Mouse (Mus musculus): ENCODE measurements around the gene Kif14. TPM values are rescaled to one million over a fixed set of nuclear protein-coding genes. Genes with fewer than 3 reads are reported as not detected.
A peak's percentile ranks its signal among the peaks of the same experiment; 100 is the strongest.
"Not testable (repeated sequence)": the region's sequence is repeated elsewhere in the genome, so short reads cannot be mapped to it uniquely, and the experiment has no call there.

Gene Kif14
- polyA plus RNA-seq, 1 experiment = 0.25 TPM

DNA sequence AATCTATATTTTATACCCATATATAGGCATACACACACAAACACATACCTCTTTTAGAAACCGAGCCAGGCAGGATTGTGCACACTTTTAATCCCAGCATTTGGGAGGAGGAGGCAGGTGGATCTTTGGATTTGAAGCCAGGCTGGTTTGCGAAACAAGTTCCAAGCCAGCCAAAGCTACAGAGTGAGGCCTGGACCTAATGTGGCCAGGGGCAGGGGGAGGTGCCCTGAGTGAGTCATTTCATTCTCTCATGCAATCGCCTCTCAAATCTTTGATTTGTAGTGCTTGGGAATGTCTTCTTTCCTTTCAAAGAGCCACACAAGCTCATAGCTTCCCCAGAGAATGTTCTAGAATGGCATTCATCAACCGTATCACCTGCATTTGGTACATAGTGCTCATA, 3.3 kb downstream of the Kif14 start:
- WGBS = 91% methylated on average over 4 of the region's 4 CpGs
- H3K4me3 ChIP-seq (replicated peaks; ENCODE audit: extremely low read depth, low read depth, low read length) = no peak overlapping the region
- no peaks in the 10 kb centered on the region for H3K4me1 ChIP-seq (ENCODE audit: control insufficient read depth, insufficient read depth, low read length)
- no peak for TF ChIP-seq POLR2A (IDR thresholded peaks at IDR 0.05; ENCODE audit: borderline replicate concordance, extremely low read depth, low read depth, low read length)
- no peak for TF ChIP-seq CTCF (IDR thresholded peaks at IDR 0.05; ENCODE audit: insufficient read depth, low read length)
- no peak for DNase-seq

DNA sequence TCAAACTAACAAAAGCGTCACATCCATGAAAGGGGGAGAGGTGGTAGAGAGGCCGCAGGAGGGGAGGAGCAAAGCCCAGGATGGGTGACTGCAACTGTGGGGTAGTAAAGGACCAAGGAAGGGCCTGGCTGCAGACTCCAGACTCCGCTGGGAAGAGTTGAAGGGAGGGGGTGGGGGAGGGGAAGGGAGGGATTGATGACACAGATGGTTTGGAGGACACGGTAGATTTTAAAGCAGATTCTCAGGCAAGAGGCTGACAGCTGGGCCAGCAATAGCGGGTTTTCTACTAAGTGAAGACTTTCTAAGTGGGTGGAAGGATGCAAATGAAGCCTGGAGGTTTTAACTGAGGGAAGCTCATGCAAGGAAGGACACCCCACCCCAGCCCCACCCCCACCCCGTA, 4.3 kb downstream of the Kif14 start:
- TF ChIP-seq CTCF (IDR thresholded peaks at IDR 0.05; ENCODE audit: insufficient read depth, low read length) = no peak
- TF ChIP-seq POLR2A (IDR thresholded peaks at IDR 0.05; ENCODE audit: borderline replicate concordance, extremely low read depth, low read depth, low read length) = no peak
- H3K4me1 ChIP-seq (ENCODE audit: control insufficient read depth, insufficient read depth, low read length) = no peaks in the 10 kb centered on the region
- no peak for DNase-seq
- H3K4me3 ChIP-seq (replicated peaks; ENCODE audit: extremely low read depth, low read depth, low read length) = no peak overlapping the region
- WGBS = 49% methylated on average over 6 of the region's 6 CpGs

GRCm38 (mm10) chr1:136491681-136492080, 25.5 kb downstream of the Kif14 start:
- WGBS = 60% methylated on average over 5 of the region's 5 CpGs
- TF ChIP-seq CTCF (IDR thresholded peaks at IDR 0.05; ENCODE audit: insufficient read depth, low read length) (no peak), POLR2A (IDR thresholded peaks at IDR 0.05; ENCODE audit: borderline replicate concordance, extremely low read depth, low read depth, low read length) (no peak)
- peak; percentile 9 for DNase-seq
- H3K4me3 ChIP-seq (replicated peaks; ENCODE audit: extremely low read depth, low read depth, low read length) = no peak overlapping the region
- H3K4me1 ChIP-seq (ENCODE audit: control insufficient read depth, insufficient read depth, low read length) = peaks cover 2% of the 10 kb centered on the region; the same call in 1 of the 2 replicates

DNA sequence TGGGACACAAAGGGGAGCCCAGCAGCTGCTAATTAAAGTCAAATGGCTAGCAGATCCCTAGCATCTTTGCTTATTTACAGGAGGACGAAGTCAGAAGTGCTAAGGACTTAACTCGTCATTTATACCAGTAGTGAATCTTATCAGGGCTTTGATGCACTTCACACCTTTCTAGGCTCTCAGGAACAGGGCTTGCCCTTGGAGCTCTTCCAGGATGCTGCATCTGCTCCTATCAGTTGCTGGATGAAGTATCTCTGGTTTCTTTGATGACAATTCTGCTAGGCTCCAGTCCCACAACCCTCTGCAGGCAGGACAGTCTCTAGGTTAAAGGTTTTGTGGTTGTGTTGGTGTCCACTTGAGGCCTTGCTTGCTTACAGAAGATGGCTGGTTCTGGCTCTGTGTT, 26.1 kb downstream of the Kif14 start:
- 68% methylated on average over 2 of the region's 2 CpGs for WGBS
- H3K4me1 ChIP-seq (ENCODE audit: control insufficient read depth, insufficient read depth, low read length) = peaks cover 2% of the 10 kb centered on the region; the same call in 1 of the 2 replicates
- TF ChIP-seq POLR2A (IDR thresholded peaks at IDR 0.05; ENCODE audit: borderline replicate concordance, extremely low read depth, low read depth, low read length) = no peak
- no peak for TF ChIP-seq CTCF (IDR thresholded peaks at IDR 0.05; ENCODE audit: insufficient read depth, low read length)
- DNase-seq = no peak
- H3K4me3 ChIP-seq (replicated peaks; ENCODE audit: extremely low read depth, low read depth, low read length) = no peak overlapping the region

DNA sequence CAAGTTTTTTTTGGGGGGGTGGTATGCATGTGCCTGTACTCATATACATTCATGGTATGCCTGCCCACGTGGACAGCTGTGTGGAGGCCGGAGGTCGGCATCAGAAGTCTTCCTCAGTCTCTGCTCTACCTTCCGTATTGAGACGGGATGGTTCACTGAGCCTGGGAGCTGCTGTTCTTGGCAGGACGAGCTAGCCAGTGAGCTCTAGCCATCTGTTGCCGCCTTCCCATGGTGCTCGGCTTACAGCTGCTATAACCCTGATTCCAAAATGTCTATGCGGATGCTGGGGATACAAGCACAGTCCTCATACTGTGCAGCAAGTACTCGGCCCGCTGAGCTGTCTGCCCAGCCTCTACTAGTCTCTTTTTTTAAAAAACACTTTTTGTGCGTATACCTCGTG, 33.2 kb downstream of the Kif14 start:
- no peak for DNase-seq
- no peak for TF ChIP-seq POLR2A (IDR thresholded peaks at IDR 0.05; ENCODE audit: borderline replicate concordance, extremely low read depth, low read depth, low read length)
- no peak for TF ChIP-seq CTCF (IDR thresholded peaks at IDR 0.05; ENCODE audit: insufficient read depth, low read length)
- H3K4me3 ChIP-seq (replicated peaks; ENCODE audit: extremely low read depth, low read depth, low read length) = no peak overlapping the region
- H3K4me1 ChIP-seq (ENCODE audit: control insufficient read depth, insufficient read depth, low read length) = no peaks in the 10 kb centered on the region
- 91% methylated on average over 13 of the region's 13 CpGs for WGBS

DNA sequence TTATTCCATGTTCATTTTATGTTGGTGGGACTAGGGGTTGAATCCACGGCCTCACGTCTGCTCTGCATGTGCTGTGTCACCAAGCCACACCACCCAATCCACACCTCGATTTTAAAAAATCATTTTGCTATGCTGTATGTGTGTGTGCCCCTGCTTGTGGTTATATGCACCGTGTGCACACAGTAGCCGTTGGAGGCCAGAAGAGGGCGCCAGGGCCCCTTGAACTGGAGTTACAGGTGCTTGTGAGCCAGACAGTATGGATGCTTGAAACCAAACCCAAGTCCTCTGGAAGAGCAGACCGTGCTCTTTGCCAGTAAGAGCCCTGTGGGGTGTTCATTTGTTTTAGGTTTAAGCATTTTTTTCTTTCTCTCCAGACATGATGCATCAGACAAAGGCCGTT, 36.8 kb downstream of the Kif14 start:
- Histone ChIP-seq H3K4me3 (replicated peaks; ENCODE audit: extremely low read depth, low read depth, low read length) (no peak overlapping the region), H3K4me1 (ENCODE audit: control insufficient read depth, insufficient read depth, low read length) (no peaks in the 10 kb centered on the region)
- no peak for TF ChIP-seq CTCF (IDR thresholded peaks at IDR 0.05; ENCODE audit: insufficient read depth, low read length)
- no peak for TF ChIP-seq POLR2A (IDR thresholded peaks at IDR 0.05; ENCODE audit: borderline replicate concordance, extremely low read depth, low read depth, low read length)
- WGBS = 97% methylated on average over 8 of the region's 8 CpGs
- no peak for DNase-seq

GRCm38 (mm10) chr1:136506255-136506654, 40.1 kb downstream of the Kif14 start:
- 63% methylated on average over 10 of the region's 10 CpGs for WGBS
- not testable (repeated sequence) for DNase-seq

GRCm38 (mm10) chr1:136512317-136512716, 46.2 kb downstream of the Kif14 start:
- TF ChIP-seq CTCF (IDR thresholded peaks at IDR 0.05; ENCODE audit: insufficient read depth, low read length) (no peak), POLR2A (IDR thresholded peaks at IDR 0.05; ENCODE audit: borderline replicate concordance, extremely low read depth, low read depth, low read length) (no peak)
- 49% methylated on average over 6 of the region's 6 CpGs for WGBS
- DNase-seq = no peak
- Histone ChIP-seq H3K4me1 (ENCODE audit: control insufficient read depth, insufficient read depth, low read length) (no peaks in the 10 kb centered on the region), H3K4me3 (replicated peaks; ENCODE audit: extremely low read depth, low read depth, low read length) (no peak overlapping the region)

More at GRCm38 (mm10) chr1:136506255-136506654, 40.1 kb downstream of the Kif14 start:
- not testable (repeated sequence) for H3K4me1 ChIP-seq (ENCODE audit: control insufficient read depth, insufficient read depth, low read length); H3K4me3 ChIP-seq (replicated peaks; ENCODE audit: extremely low read depth, low read depth, low read length)

DNA sequence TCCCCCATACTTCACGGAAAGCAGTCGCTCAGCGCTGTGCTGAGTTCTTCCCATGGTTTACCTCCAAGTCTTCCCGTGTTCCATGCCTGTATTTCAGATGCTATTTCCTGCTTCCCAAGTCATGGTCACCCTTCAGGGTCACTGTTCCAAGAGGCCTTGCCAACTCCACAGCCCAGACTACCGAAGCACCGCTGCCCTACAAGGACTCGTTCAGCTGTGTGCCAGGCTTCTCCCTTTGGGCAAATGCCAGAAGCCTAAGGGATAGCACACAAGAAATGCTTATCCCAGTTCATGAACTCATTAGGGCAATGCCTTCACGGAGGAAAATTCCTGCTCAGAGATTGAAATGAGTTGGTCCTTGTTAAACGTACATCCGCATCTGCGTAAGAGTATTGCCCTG, 47.0 kb downstream of the Kif14 start:
- no peak overlapping the region for H3K4me3 ChIP-seq (replicated peaks; ENCODE audit: extremely low read depth, low read depth, low read length)
- DNase-seq = no peak

GRCm38 (mm10) chr1:136518699-136519356, 52.7 kb downstream of the Kif14 start:
- 58% methylated on average over 7 of the region's 7 CpGs for WGBS
- no peak for DNase-seq
- Histone ChIP-seq H3K4me3 (replicated peaks; ENCODE audit: extremely low read depth, low read depth, low read length) (no peak overlapping the region), H3K4me1 (ENCODE audit: control insufficient read depth, insufficient read depth, low read length) (no peaks in the 10 kb centered on the region)
- TF ChIP-seq POLR2A (IDR thresholded peaks at IDR 0.05; ENCODE audit: borderline replicate concordance, extremely low read depth, low read depth, low read length) (no peak), CTCF (IDR thresholded peaks at IDR 0.05; ENCODE audit: insufficient read depth, low read length) (no peak)

More for the DNA sequence above, 47.0 kb downstream of the Kif14 start:
- WGBS = 68% methylated on average over 11 of the region's 11 CpGs
- TF ChIP-seq POLR2A (IDR thresholded peaks at IDR 0.05; ENCODE audit: borderline replicate concordance, extremely low read depth, low read depth, low read length) = no peak
- TF ChIP-seq CTCF (IDR thresholded peaks at IDR 0.05; ENCODE audit: insufficient read depth, low read length) = no peak
- no peaks in the 10 kb centered on the region for H3K4me1 ChIP-seq (ENCODE audit: control insufficient read depth, insufficient read depth, low read length)
